In genomic region chr2:174257312-174257711, GRCm38 (mm10) we compare ENCODE assay signal across 20 mouse cellular contexts.
"Had no signal": no experiment of that assay in that cellular context is flagged by ENCODE, and none has a peak within 500 bp of the region (broad histone marks: within the 10 kb centered on the region; RNA-seq: fewer than 3 reads in every experiment).

No protein-coding gene starts in this region.

- H3K4me2 ChIP-seq: lung, embryonic 14.5 days; midbrain, embryonic 11.5 days; midbrain, embryonic 13.5 days; midbrain, embryonic 15.5 days; neural tube, embryonic 13.5 days; neural tube, embryonic 15.5 days; stomach, embryonic 15.5 days had no signal

- H3K27me3 ChIP-seq: midbrain, embryonic 13.5 days; midbrain, embryonic 15.5 days; neural tube, embryonic 13.5 days; neural tube, embryonic 15.5 days; stomach, embryonic 15.5 days had no signal

- DNase-seq: lung, adult 18-20 months; lung, embryonic 14.5 days; lung, postnatal 10 days; lung, postnatal 4 days; retina, postnatal 1 day; right cerebral cortex, adult 18-20 months; right cerebral cortex, postnatal 25 days; right cerebral cortex, postnatal 4 days; spleen, adult 18-20 months; thymus, postnatal 14 days; thymus, postnatal 36 days had no signal

- H3K36me3 ChIP-seq: midbrain, embryonic 13.5 days; midbrain, embryonic 15.5 days; neural tube, embryonic 13.5 days; neural tube, embryonic 15.5 days; stomach, embryonic 15.5 days had no signal

- H3K27ac ChIP-seq: liver, embryonic 14.5 days; midbrain, embryonic 13.5 days; midbrain, embryonic 15.5 days; neural tube, embryonic 13.5 days; neural tube, embryonic 15.5 days; stomach, embryonic 15.5 days; stomach, postnatal 0 days had no signal

- H3K9ac ChIP-seq: liver, embryonic 14.5 days; lung, embryonic 14.5 days; midbrain, embryonic 13.5 days; midbrain, embryonic 15.5 days; neural tube, embryonic 13.5 days; neural tube, embryonic 15.5 days; stomach, embryonic 15.5 days had no signal

- H3K9me3 ChIP-seq: midbrain, embryonic 13.5 days; midbrain, embryonic 15.5 days; neural tube, embryonic 13.5 days; neural tube, embryonic 15.5 days; stomach, embryonic 15.5 days had no signal

- ATAC-seq: midbrain, embryonic 13.5 days; midbrain, embryonic 15.5 days had no signal

- H3K4me3 ChIP-seq: midbrain, embryonic 13.5 days; midbrain, embryonic 15.5 days; myocyte; neural tube, embryonic 13.5 days; neural tube, embryonic 15.5 days; stomach, embryonic 15.5 days had no signal

- H3K4me1 ChIP-seq: neural tube, embryonic 13.5 days; stomach, embryonic 15.5 days had no signal
